Mouse (Mus musculus) CD8-positive naive resting alpha-beta T cell, adult 2 months (primary cell): ENCODE measurements around the gene Myb.
"Not testable (repeated sequence)": the region's sequence is repeated elsewhere in the genome, so short reads cannot be mapped to it uniquely, and the experiment has no call there.

Experiments used
- DNase-seq, 2 experiments: peaks; one replicate each; pipeline ENCODE4 v3.0.0; 2022; ENCODE audit warnings: low read depth in 2 of 2, low spot score in 2 of 2

Myb gene

GRCm38 (mm10) chr10:21172650-21173200 lies 11.9 kb upstream of the Myb start:
- no peak for DNase-seq

DNA sequence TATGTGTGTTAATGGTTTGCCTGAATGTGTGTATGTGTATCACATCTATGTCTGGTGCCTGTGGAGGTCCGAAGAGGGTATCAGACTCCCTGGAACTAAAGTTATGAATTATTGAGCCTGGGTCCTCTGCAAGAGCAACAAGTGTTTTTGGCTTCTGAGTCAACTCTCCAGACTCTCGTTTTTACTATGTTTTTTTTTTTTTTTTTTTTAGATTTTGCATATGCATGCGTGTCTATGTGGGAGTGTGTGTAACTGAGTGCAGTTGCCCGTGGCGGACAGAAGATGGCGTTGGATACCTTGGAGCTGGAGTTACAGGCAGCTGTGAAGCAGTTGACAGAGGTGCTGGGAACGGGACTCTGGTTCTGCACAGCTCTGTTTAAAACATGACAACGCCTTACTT lies 7.7 kb upstream of the Myb start:
- no peak for DNase-seq

GRCm38 (mm10) chr10:21167842-21168241 lies 7.1 kb upstream of the Myb start:
- DNase-seq: no peak

GRCm38 (mm10) chr10:21167165-21167564 lies 6.4 kb upstream of the Myb start:
- no peak for DNase-seq

GRCm38 (mm10) chr10:21165411-21165810 lies 4.6 kb upstream of the Myb start:
- DNase-seq: no peak

GRCm38 (mm10) chr10:21162124-21162523 lies 1.3 kb upstream of the Myb start:
- DNase-seq: no peak

DNA sequence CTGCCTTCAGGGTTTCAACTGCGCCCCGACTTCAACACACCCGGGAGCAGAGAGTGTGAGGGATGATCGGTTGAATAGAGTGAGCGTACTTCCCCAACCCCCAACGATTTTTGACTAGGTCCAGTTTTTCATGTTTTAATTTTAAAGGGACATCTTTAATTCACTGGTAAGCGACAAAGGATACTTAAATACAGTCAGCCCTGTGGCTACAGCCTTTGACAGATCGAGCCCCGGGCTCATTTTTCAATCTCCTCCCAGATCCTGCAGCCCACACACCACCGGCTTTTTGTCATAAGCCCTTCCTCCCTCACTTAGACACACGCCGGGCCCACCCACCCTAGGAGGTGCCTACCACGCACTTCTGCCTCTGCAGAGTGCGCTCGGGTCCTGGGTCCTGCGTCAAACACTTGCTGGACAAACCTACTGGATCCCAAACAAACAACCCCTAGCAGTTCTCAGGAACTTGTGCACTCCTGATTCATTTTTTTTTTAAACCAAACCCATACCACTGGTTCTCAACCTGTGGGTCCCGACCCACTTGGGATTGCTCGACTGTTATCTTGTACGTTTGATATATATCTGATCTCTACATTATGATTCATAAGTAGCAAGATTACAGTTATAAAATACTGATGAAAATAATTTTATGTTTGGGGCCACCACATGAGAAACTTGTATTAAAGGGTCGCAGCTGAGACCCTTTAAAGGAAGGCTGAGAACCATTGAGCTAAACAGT lies 743 bp upstream of the Myb start:
- DNase-seq: peak in 1 of 2 experiments; percentile 20

DNA sequence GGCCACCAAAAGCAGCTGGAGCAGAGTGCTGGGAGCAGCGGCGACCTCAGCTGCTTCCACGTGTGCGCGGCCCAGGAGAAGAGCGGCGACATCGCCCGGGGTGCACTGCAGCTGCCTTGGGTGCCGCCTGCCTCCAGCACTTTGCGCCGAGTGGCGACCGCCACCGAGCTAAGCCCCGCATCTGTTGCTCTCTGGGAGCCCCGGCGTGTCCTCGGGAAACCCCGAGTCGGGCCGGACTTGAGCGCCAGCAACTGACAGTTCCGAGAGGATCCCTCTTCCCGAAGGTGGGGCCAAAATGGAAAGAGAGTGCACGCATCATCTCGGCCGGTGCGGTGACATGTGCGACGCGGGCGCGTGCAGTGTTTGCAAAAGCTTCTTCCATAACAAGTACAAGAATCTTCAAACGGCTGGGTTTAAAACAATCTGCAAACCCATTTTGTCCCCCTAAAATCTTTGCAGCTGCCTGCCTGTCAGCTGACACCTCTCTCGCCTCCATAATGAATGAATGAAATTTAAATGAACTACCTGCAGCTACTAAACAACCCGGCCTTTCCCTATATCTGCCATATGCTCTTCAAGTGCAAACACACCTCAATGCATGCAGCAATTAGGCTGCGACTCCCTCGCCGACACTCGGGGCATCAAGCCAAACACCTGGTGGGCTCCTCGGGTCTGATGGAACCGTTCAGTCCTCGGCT lies 938 bp downstream of the Myb start:
- peak; percentile 32 to 45 for DNase-seq

GRCm38 (mm10) chr10:21158918-21159443 lies 1.8 kb downstream of the Myb start:
- DNase-seq: peak; percentile 46 to 51

DNA sequence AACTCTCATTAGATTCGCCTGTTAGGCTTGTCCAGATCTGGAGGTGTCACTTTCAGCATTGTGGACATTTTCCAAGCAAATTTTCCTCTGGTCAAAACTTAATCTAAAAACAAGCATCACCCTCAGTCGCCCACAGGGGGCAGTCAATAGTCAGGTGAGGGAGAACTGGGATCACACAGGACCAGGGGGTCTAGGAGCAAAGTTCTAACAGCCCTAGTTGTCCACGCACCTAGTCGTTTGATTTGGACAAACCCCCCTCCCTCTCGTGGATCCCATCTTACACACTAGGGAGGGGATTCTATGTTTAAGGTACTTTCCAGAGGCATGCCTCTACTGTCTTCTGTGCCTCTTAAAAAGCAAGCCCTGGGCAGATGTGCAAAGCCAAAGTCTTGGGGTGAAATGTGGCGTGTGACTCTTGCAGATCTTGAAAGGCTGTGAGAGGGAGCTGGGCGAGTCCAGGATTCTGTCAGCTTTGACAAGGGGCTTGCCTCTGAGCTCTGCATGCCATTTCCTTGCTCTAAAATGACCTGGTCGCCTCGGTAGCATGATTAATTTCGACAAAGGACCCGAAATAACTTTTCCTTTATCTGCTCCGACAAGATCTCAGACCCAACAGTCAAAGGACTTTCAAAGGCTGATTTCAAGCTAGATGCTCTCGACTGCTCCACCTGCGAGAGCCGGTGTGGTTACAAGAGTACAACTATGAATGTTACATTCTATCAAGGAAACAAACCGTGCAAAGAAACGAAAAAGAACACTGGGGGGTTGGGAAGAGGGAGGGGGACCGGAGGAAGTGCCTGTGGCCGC lies 2.5 kb downstream of the Myb start:
- DNase-seq: peak; percentile 47 to 60

DNA sequence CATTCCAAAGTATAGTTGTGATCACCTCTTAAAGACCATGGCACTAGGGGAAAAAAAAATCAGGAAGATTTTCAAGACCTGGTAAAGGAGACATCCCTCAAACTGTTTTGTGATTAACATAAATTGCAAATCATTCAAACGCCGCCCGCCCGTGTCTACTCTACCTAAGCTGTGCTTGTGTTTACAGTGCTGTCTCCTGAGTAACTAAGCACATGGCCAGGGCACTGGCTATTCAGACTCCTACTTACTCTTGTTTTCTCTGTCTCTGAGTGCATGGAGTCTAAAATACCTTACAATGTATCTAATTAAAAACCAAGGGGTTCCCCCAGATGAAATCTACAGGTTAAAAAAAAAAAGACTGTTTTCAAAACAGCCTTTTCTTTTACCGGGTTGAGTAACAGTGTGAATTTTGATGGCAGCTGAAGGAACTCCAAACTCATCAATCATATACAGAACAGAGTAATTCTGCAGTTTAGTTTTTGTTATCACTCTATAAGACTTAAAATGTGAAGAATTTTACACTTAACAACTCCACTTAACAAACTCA lies 3.8 kb downstream of the Myb start:
- DNase-seq: no peak

DNA sequence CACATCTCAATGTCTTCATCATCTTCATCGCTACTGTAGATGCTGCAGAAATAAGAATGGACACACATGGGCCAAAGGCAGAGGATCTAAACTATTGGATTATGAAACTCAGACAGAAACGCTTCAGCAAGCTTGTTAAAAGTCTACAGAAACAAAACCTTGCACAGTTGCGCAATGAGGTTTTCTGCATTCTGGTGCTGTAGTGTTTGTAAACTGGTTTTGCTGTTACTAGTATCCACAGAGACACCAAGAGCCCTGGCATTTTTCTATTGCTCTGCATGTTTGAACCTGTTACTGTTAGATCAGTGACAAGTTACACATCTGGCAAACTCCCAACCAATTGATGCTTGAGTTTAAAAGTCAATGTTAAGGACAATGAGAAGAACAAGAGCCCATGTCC lies 4.4 kb downstream of the Myb start:
- no peak for DNase-seq

DNA sequence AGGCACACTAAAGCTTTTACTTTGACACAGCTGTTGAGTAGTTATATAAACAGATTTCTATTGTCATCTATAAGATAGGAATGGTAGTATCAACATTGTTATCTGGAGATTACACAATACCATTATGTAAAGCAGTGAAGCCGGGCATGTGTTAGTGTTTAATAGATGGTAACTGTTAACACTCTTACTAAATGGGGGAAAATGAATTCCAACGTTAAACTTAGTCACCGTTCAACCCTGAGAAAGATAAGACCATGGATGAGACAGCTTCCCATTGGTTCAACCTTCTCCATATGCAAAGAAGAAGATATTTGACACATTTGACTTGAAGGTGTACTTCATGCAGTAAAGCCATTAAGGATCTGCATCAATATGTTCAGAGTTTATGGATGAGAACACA lies 5.9 kb downstream of the Myb start:
- DNase-seq: no peak

- no peak for DNase-seq
Measured at GRCm38 (mm10) chr10:21153433-21153832, 7.4 kb downstream of the Myb start.

GRCm38 (mm10) chr10:21152812-21153211 lies 8.0 kb downstream of the Myb start:
- no peak for DNase-seq

DNA sequence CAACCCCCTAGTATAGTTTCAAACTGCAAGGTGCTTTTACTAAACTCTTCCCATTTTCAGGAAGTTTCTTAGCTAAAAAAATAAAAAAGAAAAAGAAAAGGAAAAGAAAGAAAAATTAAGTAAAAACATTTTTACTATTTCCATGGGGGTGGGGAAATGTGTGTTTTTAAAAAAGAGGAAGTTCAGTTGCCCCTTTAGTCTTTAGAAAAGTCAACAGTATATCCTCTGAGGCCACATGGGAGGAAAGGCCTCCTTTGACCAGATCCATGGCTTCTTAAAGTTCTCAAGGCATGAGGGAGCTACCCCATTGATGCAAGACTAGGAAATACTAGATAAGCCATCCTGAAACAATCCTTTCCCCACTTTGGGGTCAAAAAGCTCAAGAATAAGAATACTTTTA lies 9.5 kb downstream of the Myb start:
- DNase-seq: no peak

DNA sequence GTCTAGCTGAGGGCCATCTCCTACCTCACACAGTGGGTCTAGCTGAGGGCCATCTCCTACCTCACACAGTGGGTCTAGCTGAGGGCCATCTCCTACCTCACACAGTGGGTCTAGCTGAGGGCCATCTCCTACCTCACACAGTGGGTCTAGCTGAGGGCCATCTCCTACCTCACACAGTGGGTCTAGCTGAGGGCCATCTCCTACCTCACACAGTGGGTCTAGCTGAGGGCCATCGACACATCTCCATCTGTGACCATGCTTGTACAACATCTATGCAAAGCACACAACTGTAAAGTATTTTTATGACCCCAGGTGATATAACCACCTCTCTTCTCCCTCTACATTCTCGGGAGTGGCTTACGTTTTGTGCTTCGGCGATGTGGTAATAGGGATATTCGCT lies 10.8 kb downstream of the Myb start:
- not testable (repeated sequence) for DNase-seq

GRCm38 (mm10) chr10:21146719-21147118 lies 14.1 kb downstream of the Myb start:
- no peak for DNase-seq

DNA sequence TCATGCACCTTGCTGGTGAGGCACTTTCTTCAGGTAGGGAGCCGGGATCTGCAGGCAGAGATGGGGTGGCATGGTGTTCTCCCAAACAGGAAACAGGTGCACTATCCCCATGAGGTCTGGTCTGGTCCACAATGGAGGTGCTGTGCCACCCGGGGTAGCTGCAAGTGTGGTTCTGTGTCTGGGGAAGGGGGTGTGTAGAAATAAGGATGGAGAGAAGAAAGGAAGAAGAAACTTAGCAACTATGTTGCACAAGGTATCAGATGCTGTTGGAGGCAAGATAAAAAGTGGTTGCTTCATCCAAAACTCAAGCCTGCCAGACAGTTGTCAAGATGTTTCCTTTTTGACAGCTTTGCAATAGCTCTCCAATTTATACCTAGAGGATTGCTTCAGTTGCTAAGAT lies 14.5 kb downstream of the Myb start:
- DNase-seq: no peak

GRCm38 (mm10) chr10:21144627-21145504 lies 15.9 kb downstream of the Myb start:
- DNase-seq: no peak
